Mouse (Mus musculus): Measurements from ENCODE around the gene Adamtsl4. TPM values are rescaled to one million over a fixed set of nuclear protein-coding genes. Genes with fewer than 3 reads are reported as not detected.

Adamtsl4 gene
- polyA plus RNA-seq (2015; fragmentation: Nextera tagmentation; extraction: Ambion mirVana), result 0.80 and 1.0 TPM in 2 replicates

DNA sequence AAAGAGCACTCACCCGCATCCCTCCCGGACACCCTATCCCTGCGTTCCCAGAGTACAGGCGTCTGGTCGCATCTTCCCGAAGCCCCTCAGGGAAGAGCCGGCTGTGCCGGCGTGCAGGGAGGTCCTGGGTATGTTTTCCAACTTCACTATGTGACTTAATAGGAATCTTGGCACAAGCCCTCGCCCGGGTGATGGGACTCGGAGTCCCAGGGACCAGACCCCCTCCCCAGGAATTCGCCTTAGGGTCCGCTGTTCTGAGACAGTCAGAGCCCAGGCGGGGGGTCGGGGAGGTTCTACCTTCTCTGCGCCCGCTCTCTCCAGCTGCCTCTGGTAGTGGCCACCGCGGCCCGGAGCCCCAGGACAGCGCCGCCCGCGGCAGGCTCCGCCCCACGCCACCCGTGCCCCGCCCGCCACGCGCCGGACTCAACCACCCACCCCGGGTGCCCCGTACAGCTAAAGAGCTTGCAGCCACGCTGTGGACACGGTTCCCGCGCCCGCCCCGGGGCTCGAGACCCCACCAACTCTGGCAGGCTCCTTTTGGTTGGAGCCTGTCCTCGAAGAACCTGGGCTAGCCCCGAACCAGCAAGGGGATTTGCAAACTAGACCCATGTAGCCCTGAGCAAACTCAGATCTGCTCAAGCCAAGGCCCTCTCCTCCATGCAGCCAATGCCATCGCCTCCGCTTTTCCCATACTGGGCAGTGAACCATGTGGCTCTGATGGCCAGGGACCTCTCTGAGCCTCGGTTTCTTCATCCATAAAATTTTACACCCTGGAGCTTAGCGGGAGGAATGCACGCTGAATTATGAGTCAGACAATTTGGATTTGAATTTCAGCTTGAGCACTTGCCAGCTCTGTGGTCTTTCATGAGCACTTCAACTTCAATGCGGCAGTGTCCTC is at the start of gene Adamtsl4:
TSS of gene Adamtsl4 (minus strand) at position 394 of the 898 bp plus-strand sequence.
- Histone ChIP-seq H3K27me3 (ENCODE audit: control insufficient read depth, insufficient read depth, low read depth, low read length) (no peaks in the 10 kb centered on the region), H3K36me3 (ENCODE audit: control insufficient read depth, insufficient read depth, low read length) (no peaks in the 10 kb centered on the region), H3K4me3 (ENCODE audit: low read depth, low read length) (peak within 1 kb of the TSS; percentile 46), H3K4me1 (ENCODE audit: control insufficient read depth, insufficient read depth, low read length) (peaks cover 9% of the 10 kb centered on the region), H3K9ac (ENCODE audit: low read depth, low read length) (peak within 1 kb of the TSS; percentile 63), H3K27ac (ENCODE audit: low read length) (no peak within 1 kb of the TSS), H3K4me2 (ENCODE audit: low read length) (peak within 1 kb of the TSS; percentile 93), H3K9me3 (replicated peaks; ENCODE audit: control insufficient read depth, low read length, poor library complexity, severe bottlenecking) (no peaks in the 10 kb centered on the region)
- 5% methylated on average over 46 of the region's 50 CpGs for WGBS
- peak; percentile 52 for ATAC-seq

DNA sequence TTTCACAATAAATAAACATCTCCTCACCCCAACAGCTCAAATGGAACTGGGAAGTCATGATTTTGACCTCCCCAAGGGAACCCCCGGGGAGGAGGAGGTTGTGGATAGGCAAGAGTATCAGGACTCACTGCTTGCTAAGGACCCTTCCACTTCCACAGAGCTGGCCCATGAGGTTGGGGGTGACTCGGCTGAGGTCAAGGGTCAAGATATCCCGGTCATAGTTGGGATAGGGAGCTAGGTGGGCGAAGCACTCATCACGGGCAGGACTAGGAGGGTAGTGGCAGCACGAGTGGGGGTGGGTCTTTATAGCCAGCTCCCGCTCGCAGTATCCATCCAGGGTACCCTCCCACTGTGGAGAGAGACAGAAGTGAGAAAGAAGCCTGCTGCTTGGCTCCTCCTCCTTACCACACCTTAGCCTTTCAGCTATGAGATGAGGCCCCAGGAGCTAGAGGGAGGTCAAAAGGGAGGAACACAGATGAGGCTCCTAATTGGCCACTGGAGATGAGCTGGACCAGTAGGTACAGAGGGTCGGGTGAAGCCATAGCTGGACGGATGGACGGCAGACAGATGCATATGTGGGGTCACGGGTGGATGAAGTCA is 47.5 kb upstream of the Adamtsl4 start:
- Histone ChIP-seq H3K4me3 (ENCODE audit: low read depth, low read length) (no peak overlapping the region), H3K9me3 (replicated peaks; ENCODE audit: control insufficient read depth, low read length, poor library complexity, severe bottlenecking) (no peaks in the 10 kb centered on the region), H3K27ac (ENCODE audit: low read length) (no peak overlapping the region), H3K9ac (ENCODE audit: low read depth, low read length) (no peak overlapping the region), H3K4me1 (ENCODE audit: control insufficient read depth, insufficient read depth, low read length) (no peaks in the 10 kb centered on the region), H3K36me3 (ENCODE audit: control insufficient read depth, insufficient read depth, low read length) (peaks cover 7% of the 10 kb centered on the region; the same call in 1 of the 2 replicates), H3K27me3 (ENCODE audit: control insufficient read depth, insufficient read depth, low read depth, low read length) (no peaks in the 10 kb centered on the region), H3K4me2 (ENCODE audit: low read length) (no peak overlapping the region)
- no peak for ATAC-seq
- WGBS, result 91% methylated on average over 12 of the region's 12 CpGs

GRCm38 (mm10) chr3:95734092-95734702 is 46.5 kb upstream of the Adamtsl4 start:
- 79% methylated on average over 13 of the region's 13 CpGs for WGBS
- Histone ChIP-seq H3K27me3 (ENCODE audit: control insufficient read depth, insufficient read depth, low read depth, low read length) (no peaks in the 10 kb centered on the region), H3K9ac (ENCODE audit: low read depth, low read length) (no peak overlapping the region), H3K4me1 (ENCODE audit: control insufficient read depth, insufficient read depth, low read length) (no peaks in the 10 kb centered on the region), H3K27ac (ENCODE audit: low read length) (no peak overlapping the region), H3K4me2 (ENCODE audit: low read length) (no peak overlapping the region), H3K4me3 (ENCODE audit: low read depth, low read length) (no peak overlapping the region), H3K9me3 (replicated peaks; ENCODE audit: control insufficient read depth, low read length, poor library complexity, severe bottlenecking) (no peaks in the 10 kb centered on the region), H3K36me3 (ENCODE audit: control insufficient read depth, insufficient read depth, low read length) (peaks cover 3% of the 10 kb centered on the region; the same call in 1 of the 2 replicates)
- no peak for ATAC-seq

DNA sequence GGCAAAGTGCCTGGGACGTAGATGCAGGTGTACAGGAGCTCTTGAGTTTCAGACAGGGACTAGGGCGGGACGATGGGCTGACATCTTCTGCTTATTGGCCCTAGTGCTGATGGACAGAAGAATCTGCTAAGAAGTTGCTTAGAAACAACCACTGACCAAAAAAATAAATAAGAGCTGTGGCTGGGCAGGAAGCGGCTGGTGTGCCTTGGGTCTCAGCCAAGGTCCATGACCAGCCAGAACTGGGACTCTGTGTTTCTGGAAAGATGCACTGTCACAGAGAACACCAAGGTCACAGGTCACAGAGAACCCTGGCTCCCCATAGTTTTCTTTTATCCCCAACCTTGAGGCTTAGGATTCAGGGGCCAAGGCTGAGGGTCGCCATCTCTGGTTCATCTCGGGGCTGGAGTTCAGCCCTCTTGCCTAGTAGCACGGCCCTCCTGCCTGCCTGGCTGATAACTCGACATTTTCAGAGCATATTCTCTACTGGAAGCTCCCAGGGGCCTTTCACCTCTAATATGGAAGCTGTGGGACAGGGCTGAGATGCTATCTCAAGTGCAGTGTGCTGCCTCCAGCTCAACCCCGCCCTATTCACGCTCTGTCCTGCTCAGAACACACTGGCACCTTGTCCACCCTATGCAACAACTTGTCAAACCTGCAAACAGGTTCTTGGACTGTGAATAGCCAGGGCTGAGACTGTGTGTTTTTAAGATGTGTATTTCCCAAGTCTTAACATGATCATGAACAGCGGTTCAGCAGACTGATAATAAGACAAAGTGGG is 45.2 kb upstream of the Adamtsl4 start:
- Histone ChIP-seq H3K4me3 (ENCODE audit: low read depth, low read length) (no peak overlapping the region), H3K36me3 (ENCODE audit: control insufficient read depth, insufficient read depth, low read length) (peaks cover 3% of the 10 kb centered on the region; the same call in 1 of the 2 replicates), H3K9ac (ENCODE audit: low read depth, low read length) (no peak overlapping the region), H3K4me2 (ENCODE audit: low read length) (no peak overlapping the region), H3K4me1 (ENCODE audit: control insufficient read depth, insufficient read depth, low read length) (no peaks in the 10 kb centered on the region), H3K27ac (ENCODE audit: low read length) (no peak overlapping the region), H3K27me3 (ENCODE audit: control insufficient read depth, insufficient read depth, low read depth, low read length) (no peaks in the 10 kb centered on the region), H3K9me3 (replicated peaks; ENCODE audit: control insufficient read depth, low read length, poor library complexity, severe bottlenecking) (no peaks in the 10 kb centered on the region)
- WGBS, result 81% methylated on average over 11 of the region's 11 CpGs
- ATAC-seq, result no peak

DNA sequence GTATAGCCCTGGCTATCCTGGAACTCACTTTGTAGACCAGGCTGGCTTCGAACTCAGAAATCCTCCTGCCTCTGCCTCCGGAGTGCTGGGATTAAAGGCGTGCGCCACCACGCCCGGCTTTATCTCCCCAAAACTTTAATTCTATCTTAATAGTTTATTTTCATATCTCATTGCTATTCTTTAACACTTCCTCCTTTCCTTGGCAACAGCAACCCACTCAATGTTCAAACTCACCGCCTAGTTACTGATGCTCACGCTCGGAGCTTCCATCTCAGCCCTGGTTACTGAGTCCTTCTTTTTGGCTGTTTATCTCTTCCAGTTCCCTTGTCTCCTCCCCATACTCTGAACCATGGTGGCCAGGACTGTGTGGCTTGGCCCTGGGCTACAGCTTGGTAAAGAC is 44.6 kb upstream of the Adamtsl4 start:
- Histone ChIP-seq H3K9ac (ENCODE audit: low read depth, low read length) (no peak overlapping the region), H3K4me2 (ENCODE audit: low read length) (no peak overlapping the region), H3K36me3 (ENCODE audit: control insufficient read depth, insufficient read depth, low read length) (peaks cover 3% of the 10 kb centered on the region; the same call in 1 of the 2 replicates), H3K27ac (ENCODE audit: low read length) (no peak overlapping the region), H3K9me3 (replicated peaks; ENCODE audit: control insufficient read depth, low read length, poor library complexity, severe bottlenecking) (no peaks in the 10 kb centered on the region), H3K4me1 (ENCODE audit: control insufficient read depth, insufficient read depth, low read length) (no peaks in the 10 kb centered on the region), H3K4me3 (ENCODE audit: low read depth, low read length) (no peak overlapping the region), H3K27me3 (ENCODE audit: control insufficient read depth, insufficient read depth, low read depth, low read length) (no peaks in the 10 kb centered on the region)
- 96% methylated on average over 9 of the region's 9 CpGs for WGBS
- no peak for ATAC-seq

DNA sequence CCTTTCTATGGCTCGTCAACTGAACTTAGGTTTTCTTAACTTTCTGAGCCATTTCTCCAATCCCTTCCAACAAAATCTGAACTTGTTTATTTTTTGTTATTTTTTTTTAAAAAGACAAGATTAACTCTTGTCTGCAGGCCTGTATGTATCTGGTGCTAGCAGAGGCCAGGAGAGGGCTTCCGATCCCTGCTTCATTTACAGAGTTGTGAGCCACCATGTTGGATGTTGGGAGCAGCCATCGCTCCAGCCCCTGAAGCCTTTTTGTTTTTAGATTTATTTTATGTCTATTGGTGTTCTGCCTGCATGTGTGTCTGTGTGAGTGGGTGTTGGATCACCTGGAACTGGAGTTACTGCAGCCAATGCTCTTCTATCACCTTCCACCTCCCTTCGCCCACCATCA is 44.1 kb upstream of the Adamtsl4 start:
- Histone ChIP-seq H3K27ac (ENCODE audit: low read length) (no peak overlapping the region), H3K9me3 (replicated peaks; ENCODE audit: control insufficient read depth, low read length, poor library complexity, severe bottlenecking) (no peaks in the 10 kb centered on the region), H3K4me2 (ENCODE audit: low read length) (no peak overlapping the region), H3K36me3 (ENCODE audit: control insufficient read depth, insufficient read depth, low read length) (peaks cover 3% of the 10 kb centered on the region; the same call in 1 of the 2 replicates), H3K9ac (ENCODE audit: low read depth, low read length) (no peak overlapping the region), H3K4me3 (ENCODE audit: low read depth, low read length) (no peak overlapping the region), H3K27me3 (ENCODE audit: control insufficient read depth, insufficient read depth, low read depth, low read length) (no peaks in the 10 kb centered on the region), H3K4me1 (ENCODE audit: control insufficient read depth, insufficient read depth, low read length) (no peaks in the 10 kb centered on the region)
- ATAC-seq, result no peak
- 92% methylated on average over 4 of the region's 4 CpGs for WGBS

DNA sequence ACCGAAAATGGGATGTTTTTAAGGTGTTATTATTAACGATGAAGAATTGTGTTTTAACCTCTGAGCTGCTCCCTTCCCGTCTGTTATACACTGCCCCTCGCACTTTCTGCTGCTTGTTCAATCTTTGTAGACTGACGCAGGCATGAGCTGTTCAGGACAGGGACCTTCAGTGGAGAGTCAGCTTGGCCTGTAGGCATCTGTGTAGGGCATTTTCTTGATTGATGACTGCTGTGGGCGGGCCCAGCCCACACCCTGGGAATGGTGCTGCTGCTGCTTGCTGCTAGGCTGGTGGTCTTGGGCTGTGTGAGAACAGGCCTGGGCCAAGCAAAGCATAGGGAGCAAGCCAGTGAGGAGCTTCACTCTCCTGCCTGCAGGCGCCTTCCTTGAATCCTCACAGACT is 42.7 kb upstream of the Adamtsl4 start:
- Histone ChIP-seq H3K27ac (ENCODE audit: low read length) (no peak overlapping the region), H3K27me3 (ENCODE audit: control insufficient read depth, insufficient read depth, low read depth, low read length) (no peaks in the 10 kb centered on the region), H3K4me2 (ENCODE audit: low read length) (no peak overlapping the region), H3K4me1 (ENCODE audit: control insufficient read depth, insufficient read depth, low read length) (no peaks in the 10 kb centered on the region), H3K36me3 (ENCODE audit: control insufficient read depth, insufficient read depth, low read length) (0 out of 2 replicates have a peak, but pooled peaks cover 3% of the 10 kb centered on the region), H3K4me3 (ENCODE audit: low read depth, low read length) (no peak overlapping the region), H3K9ac (ENCODE audit: low read depth, low read length) (no peak overlapping the region), H3K9me3 (replicated peaks; ENCODE audit: control insufficient read depth, low read length, poor library complexity, severe bottlenecking) (no peaks in the 10 kb centered on the region)
- 90% methylated on average over 7 of the region's 7 CpGs for WGBS
- no peak for ATAC-seq

- no peaks in the 10 kb centered on the region for H3K9me3 ChIP-seq (replicated peaks; ENCODE audit: control insufficient read depth, low read length, poor library complexity, severe bottlenecking)
- no peaks in the 10 kb centered on the region for H3K36me3 ChIP-seq (ENCODE audit: control insufficient read depth, insufficient read depth, low read length)
- H3K9ac ChIP-seq (ENCODE audit: low read depth, low read length), result no peak overlapping the region
- no peak for ATAC-seq
- no peaks in the 10 kb centered on the region for H3K4me1 ChIP-seq (ENCODE audit: control insufficient read depth, insufficient read depth, low read length)
- no peak overlapping the region for H3K27ac ChIP-seq (ENCODE audit: low read length)
- WGBS, result 81% methylated on average over 2 of the region's 2 CpGs
- no peaks in the 10 kb centered on the region for H3K27me3 ChIP-seq (ENCODE audit: control insufficient read depth, insufficient read depth, low read depth, low read length)
- H3K4me2 ChIP-seq (ENCODE audit: low read length), result no peak overlapping the region
- H3K4me3 ChIP-seq (ENCODE audit: low read depth, low read length), result no peak overlapping the region
These were observed 41.2 kb upstream of the Adamtsl4 start for GRCm38 (mm10) chr3:95728906-95729305.

All from midbrain, embryonic 16.5 days (tissue).